Mouse (Mus musculus): Measurements from ENCODE around the gene Dennd1b. TPM values are rescaled to one million over a fixed set of nuclear protein-coding genes. Genes with fewer than 3 reads are reported as not detected.

Dennd1b gene
- total and polyA plus RNA-seq, 3 experiments: 8.0 to 8.9 (median 8.0) TPM

GRCm38 (mm10) chr1:139000675-139001379, 37.6 kb downstream of the Dennd1b start:
- H3K9ac ChIP-seq (ENCODE audit: insufficient read depth, low read depth): no peak overlapping the region
- no peak overlapping the region for H3K4me3 ChIP-seq (replicated peaks in 1 of 3; ENCODE audit: low read depth in 2 of 3, low read length in 2 of 3, poor library complexity in 1 of 3)
- peaks cover 2 to 11% of the 10 kb centered on the region in 2 experiments for H3K36me3 ChIP-seq (replicated peaks in 1 of 2; ENCODE audit: control insufficient read depth in 1 of 2, insufficient read depth in 1 of 2, low read length in 1 of 2)
- H3K4me1 ChIP-seq (ENCODE audit: control insufficient read depth in 1 of 2, insufficient read depth in 2 of 2): peaks cover 0 to 9% of the 10 kb centered on the region in 2 experiments; a peak in 2 of 4 replicates
- no peak overlapping the region for H3K27ac ChIP-seq (ENCODE audit: insufficient read depth, low read depth)
- no peaks in the 10 kb centered on the region for H3K9me3 ChIP-seq (replicated peaks; ENCODE audit: low read length)
- no peaks in the 10 kb centered on the region for H3K27me3 ChIP-seq (replicated peaks)
- DNase-seq (ENCODE audit: extremely low read depth): no peak
- dilution Hi-C loops (cut with MboI; ENCODE audit: extremely low pct_ligation_motif_present, extremely low pct_unique_long_range_greater_than_20kb, low sequenced_read_pairs): no loop called here
- peaks cover 7% of the 10 kb centered on the region; the same call in 1 of the 2 replicates for H3K79me2 ChIP-seq (replicated peaks; ENCODE audit: control insufficient read depth, extremely low read depth, insufficient read depth, poor library complexity, severe bottlenecking)
- in situ Hi-C loops (cut with MboI; ENCODE audit: low pct_ligation_motif_present, low pct_unique_long_range_greater_than_20kb, low sequenced_read_pairs): no loop called here
- no peak overlapping the region for H3K4me2 ChIP-seq (ENCODE audit: insufficient read depth, low read depth, poor library complexity, severe bottlenecking)
- TF ChIP-seq MXI1 (IDR thresholded peaks at IDR 0.05; ENCODE audit: low read depth, low read length) (no peak), USF2 (conservative IDR thresholded peaks at IDR 0.05; ENCODE audit: low read depth, low read length) (no peak), CHD2 (IDR thresholded peaks at IDR 0.05; ENCODE audit: low read length) (no peak), ZMIZ1 (IDR thresholded peaks at IDR 0.05; ENCODE audit: low read depth, low read length) (no peak)

DNA sequence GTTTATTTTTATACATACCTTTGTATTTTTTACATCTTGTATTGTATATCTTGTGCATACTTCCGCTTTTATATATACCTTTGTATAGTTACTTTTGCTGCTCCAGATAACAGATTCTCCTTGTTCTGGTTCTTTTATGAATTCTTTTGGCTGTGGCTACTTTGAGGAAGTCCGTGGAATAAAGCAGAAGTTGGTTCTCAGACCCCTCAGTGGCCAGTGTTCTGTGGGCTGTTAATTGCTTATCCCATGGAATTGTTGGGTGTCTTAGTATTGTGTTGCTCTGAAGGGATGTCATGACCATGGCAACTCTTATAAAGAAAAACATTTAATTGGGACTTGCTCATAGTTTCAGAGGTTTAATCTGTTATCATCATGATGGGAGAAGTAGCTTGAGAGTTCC, 40.3 kb downstream of the Dennd1b start:
- no peaks in the 10 kb centered on the region for H3K27me3 ChIP-seq (replicated peaks)
- TF ChIP-seq MAFK (IDR thresholded peaks at IDR 0.05; ENCODE audit: insufficient replicate concordance, low read length) (no peak), MYC (IDR thresholded peaks at IDR 0.05; ENCODE audit: low read depth, low read length) (no peak), TBP (conservative IDR thresholded peaks at IDR 0.05; ENCODE audit: low read depth, low read length) (no peak), POLR2AphosphoS2 (IDR thresholded peaks at IDR 0.05; ENCODE audit: low read depth, low read length) (no peak), NELFE (IDR thresholded peaks at IDR 0.05; ENCODE audit: low read depth, low read length) (no peak), TCF12 (IDR thresholded peaks at IDR 0.05; ENCODE audit: low read depth, low read length) (no peak), NRF1 (IDR thresholded peaks at IDR 0.05; ENCODE audit: low read depth, low read length) (no peak), MXI1 (IDR thresholded peaks at IDR 0.05; ENCODE audit: low read depth, low read length) (no peak), SMC3 (IDR thresholded peaks at IDR 0.05; ENCODE audit: low read depth, low read length) (no peak), KAT2A (IDR thresholded peaks at IDR 0.05; ENCODE audit: insufficient replicate concordance, low read length) (no peak), CTCF (conservative IDR thresholded peaks at IDR 0.05 in 1 of 2, IDR thresholded peaks at IDR 0.05 in 1 of 2; ENCODE audit: low read depth in 2 of 2, low read length in 2 of 2) (no peak), ZNF384 (IDR thresholded peaks at IDR 0.05; ENCODE audit: low read depth, low read length) (no peak), ZC3H11A (IDR thresholded peaks at IDR 0.05; ENCODE audit: low read depth, low read length) (no peak)
- peaks cover 0 to 8% of the 10 kb centered on the region in 2 experiments for H3K36me3 ChIP-seq (replicated peaks in 1 of 2; ENCODE audit: control insufficient read depth in 1 of 2, insufficient read depth in 1 of 2, low read length in 1 of 2)
- dilution Hi-C loops (cut with MboI; ENCODE audit: extremely low pct_ligation_motif_present, extremely low pct_unique_long_range_greater_than_20kb, low sequenced_read_pairs) (no loop called here), in situ Hi-C loops (cut with MboI; ENCODE audit: low pct_ligation_motif_present, low pct_unique_long_range_greater_than_20kb, low sequenced_read_pairs) (no loop called here)
- no peak for DNase-seq (ENCODE audit: extremely low read depth)
- no peak overlapping the region for H3K27ac ChIP-seq (ENCODE audit: insufficient read depth, low read depth)
- no peak overlapping the region for H3K9ac ChIP-seq (ENCODE audit: insufficient read depth, low read depth)
- H3K4me1 ChIP-seq (ENCODE audit: control insufficient read depth in 1 of 2, insufficient read depth in 2 of 2): peaks cover 2 to 22% of the 10 kb centered on the region in 2 experiments; a peak in 3 of 4 replicates
- peaks cover 7% of the 10 kb centered on the region; the same call in 1 of the 2 replicates for H3K79me2 ChIP-seq (replicated peaks; ENCODE audit: control insufficient read depth, extremely low read depth, insufficient read depth, poor library complexity, severe bottlenecking)
- no peaks in the 10 kb centered on the region for H3K9me3 ChIP-seq (replicated peaks; ENCODE audit: low read length)
- H3K4me2 ChIP-seq (ENCODE audit: insufficient read depth, low read depth, poor library complexity, severe bottlenecking): no peak overlapping the region
- H3K4me3 ChIP-seq (replicated peaks in 1 of 3; ENCODE audit: low read depth in 2 of 3, low read length in 2 of 3, poor library complexity in 1 of 3): no peak overlapping the region
